Mouse (Mus musculus): ENCODE data around the gene Nrtn.

- TF ChIP-seq CTCF (IDR thresholded peaks at IDR 0.05; ENCODE audit: control insufficient read depth, insufficient read depth, insufficient replicate concordance, low read depth, low read length): no peak
- TF ChIP-seq POLR2A (IDR thresholded peaks at IDR 0.05; ENCODE audit: control insufficient read depth, low read depth, low read length): no peak
Measured at GRCm38 (mm10) chr17:56729151-56729550, 28.2 kb downstream of the Nrtn start.

All from testis, adult 2 months (tissue).